Mouse (Mus musculus): ENCODE results near the gene Nfyb. TPM values are rescaled to one million over a fixed set of nuclear protein-coding genes. Genes with fewer than 3 reads are reported as not detected.

Nfyb gene
- total RNA-seq, 2 experiments from 2014 or later = 13.0 to 14.5 TPM

DNA sequence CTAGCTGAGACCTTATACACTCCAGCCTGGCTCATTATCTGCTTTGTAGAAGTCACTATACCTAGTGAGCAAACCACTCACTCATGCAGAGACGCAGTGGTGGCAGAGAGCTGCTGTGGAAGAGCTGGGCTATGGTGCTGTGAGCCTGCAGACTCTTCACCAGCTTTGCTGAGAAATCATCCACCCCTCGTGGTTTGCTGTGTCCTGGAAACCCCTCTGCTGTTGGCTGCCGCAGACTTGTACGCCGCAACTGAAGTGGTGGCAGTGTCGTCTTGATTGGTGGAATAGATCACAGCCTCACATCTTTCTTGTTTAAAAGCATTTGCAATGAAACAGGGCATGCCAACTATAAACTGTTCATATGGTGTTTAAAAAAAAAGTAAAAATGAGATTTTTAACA, 19.6 kb downstream of the Nfyb start:
- DNase-seq = no peak

DNA sequence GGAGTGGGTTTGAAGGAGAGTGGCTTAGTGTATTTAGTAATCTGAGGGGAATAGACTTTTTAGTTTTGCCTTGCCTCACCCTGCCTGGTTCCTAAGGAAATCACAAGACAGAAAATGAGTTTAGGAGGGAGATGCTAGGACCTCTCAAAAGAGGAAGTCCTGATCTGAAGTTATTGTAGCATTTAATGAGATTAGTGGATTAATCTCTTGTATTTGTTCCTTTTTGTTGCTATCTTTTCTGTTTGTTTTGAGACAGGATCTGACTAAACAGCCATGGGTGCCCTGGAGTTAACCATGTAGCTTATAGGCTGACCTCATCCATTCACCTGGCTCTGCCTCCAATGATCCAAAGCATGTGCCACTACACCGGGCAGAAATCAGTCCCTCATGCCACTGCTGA, 21.4 kb downstream of the Nfyb start:
- DNase-seq = no peak

DNA sequence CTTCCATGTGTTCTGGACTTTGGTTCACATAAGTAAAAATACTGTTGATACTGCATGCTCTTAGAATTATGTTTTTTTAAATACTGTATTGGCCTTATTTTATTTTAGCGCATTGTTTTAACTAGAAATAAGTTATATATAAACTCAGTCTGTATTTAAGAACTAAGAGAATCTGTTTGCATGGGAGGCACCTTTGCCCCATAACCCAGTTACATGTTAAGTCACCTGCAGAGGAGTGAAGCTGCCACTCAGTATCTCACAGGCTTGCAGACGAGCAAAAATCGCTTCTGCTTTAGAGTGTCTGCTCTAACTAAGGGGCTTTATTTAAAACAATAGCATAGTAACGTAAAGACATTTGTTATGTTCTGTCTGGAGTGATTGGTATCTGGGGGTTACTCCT, 22.1 kb downstream of the Nfyb start:
- no peak for DNase-seq

DNA sequence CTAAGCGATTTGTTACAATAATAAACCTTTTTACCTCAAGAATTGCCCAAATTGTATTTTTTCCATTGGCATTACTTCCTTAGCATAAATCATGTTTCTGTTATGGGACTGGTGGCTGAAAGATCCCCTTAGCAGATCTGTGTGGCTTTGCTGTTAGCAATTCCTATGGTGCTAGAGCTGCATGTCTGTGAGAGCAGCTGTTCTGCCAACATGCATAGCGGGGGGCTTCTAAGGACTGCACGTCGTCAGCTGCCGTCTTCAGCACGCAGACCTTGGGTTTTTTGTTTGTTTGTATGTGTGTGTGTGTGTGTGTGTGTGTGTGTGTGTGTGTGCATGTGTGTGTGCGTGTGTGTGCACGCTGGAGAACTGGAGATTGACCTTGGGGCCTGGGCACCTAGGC, 22.6 kb downstream of the Nfyb start:
- DNase-seq = no peak

DNA sequence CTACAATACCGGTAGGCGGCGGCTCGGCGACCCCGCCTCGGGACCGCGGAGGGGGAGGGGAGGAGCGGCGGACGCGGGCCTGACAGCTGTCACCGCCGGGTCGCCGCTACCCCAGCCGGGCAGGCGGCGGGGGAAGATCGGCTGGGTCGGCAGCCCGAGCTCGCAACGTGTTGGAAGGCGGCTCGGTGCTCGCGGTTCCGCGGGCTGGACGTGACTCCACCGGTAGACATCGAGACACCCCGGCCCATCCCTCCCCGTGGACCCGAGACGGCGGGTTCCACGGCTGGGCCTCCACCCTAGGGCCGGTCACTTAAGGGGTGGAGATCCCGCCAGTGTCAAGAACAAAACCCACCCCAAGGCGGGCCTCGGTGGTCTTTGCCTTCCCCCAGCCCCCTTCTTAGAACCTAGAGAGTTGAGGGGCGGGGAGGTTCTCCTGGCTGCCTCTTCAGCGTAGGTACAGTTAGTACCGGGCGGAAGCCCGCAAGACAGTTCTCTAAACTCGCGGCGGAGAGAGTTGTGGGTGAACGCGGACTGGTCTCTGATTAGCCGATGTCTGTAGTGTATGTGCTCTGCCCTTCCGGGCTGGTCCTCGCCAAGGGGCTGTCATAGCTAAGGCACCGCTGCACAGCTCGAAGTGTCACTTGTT, 64.5 kb downstream of the Nfyb start:
- peak; percentile 15 to 34 for DNase-seq

DNA sequence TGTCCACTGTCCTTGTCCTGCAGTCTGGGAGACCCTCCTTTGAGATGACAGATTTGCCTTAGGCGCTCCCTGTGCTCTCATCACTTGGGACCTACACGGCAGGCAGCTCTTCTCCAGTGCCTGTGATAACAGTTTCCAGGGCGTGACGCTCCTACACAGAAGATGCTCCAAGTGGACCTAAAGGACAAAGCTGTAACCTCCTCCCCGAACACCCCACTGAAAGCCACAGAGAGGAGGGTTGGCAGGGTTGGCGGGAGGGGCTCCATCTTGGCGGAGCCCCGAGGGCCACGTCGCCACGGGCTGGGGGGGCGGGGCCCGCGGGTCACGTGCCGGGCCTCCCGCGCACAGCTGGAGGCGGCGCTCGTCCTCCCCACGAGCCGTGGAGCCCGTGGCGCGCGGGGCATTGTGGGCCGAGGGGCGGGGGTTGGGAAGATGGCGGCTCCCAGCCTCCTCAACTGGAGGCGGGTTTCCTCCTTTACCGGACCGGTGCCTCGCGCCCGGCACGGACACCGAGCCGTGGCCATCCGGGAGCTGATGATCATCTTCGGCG, 65.2 kb downstream of the Nfyb start:
- DNase-seq = peak; percentile 92 to 94

Other genes with a start within 250 kb of the Nfyb start
- 10 to 100 TPM; 27.6 to 35.3 TPM for gene 1190007I07Rik, start 140.9 kb downstream of the Nfyb start, total RNA-seq (2021)
- 1 to 10 TPM; 8.6 to 9.6 TPM for gene Tdg, start 134.3 kb downstream of the Nfyb start, total RNA-seq (2021)
- 1 to 10 TPM; 2.1 to 3.0 TPM for gene Glt8d2, start 73.5 kb downstream of the Nfyb start, total RNA-seq (2021)
- 10 to 100 TPM; 29.9 to 32.3 TPM for gene Hcfc2, start 68.0 kb downstream of the Nfyb start, total RNA-seq (2021)
- 10 to 100 TPM; 52.4 to 56.4 TPM for gene Txnrd1, start 69.8 kb upstream of the Nfyb start, total RNA-seq (2021)
- under 1 TPM; 0.20 to 0.28 TPM for gene Eid3, start 102.5 kb upstream of the Nfyb start, total RNA-seq (2021)
- 1 to 10 TPM; 2.5 to 3.2 TPM for gene Chst11, start 221.4 kb upstream of the Nfyb start, total RNA-seq (2021)

Data from heart, adult 18-20 months (tissue).